ENCODE assay signal across 14 mouse cellular contexts in genomic region chr10:58232641-58232969, GRCm38 (mm10). TPM values are rescaled to one million over a fixed set of nuclear protein-coding genes. Genes with fewer than 3 reads are reported as not detected.
DNase-seq lines count a peak whose midpoint lies in the region; ATAC-seq and TF ChIP-seq lines count a peak whose summit lies in the region.
"Not testable (repeated sequence)": the region's sequence is repeated elsewhere in the genome, so short reads cannot be mapped to it uniquely, and the experiment has no call there.
"Had no signal": no experiment of that assay in that cellular context is flagged by ENCODE, and none has a peak within 500 bp of the region (broad histone marks: within the 10 kb centered on the region; RNA-seq: fewer than 3 reads in every experiment).

TSS of gene Duxf3 (minus strand) at chr10:58232675.

- H3K27me3 ChIP-seq in Patski; forebrain, embryonic 12.5 days; heart, embryonic 13.5 days (replicated peaks); intestine, embryonic 14.5 days (replicated peaks; ENCODE audit: control insufficient read depth, insufficient read depth, low read length); limb, embryonic 13.5 days; lung, embryonic 15.5 days; midbrain, postnatal 0 days (ENCODE audit: insufficient read depth, low read length); stomach, postnatal 0 days (ENCODE audit: control insufficient read depth, insufficient read depth, low read length): not testable (repeated sequence)

- CTCF ChIA-PET in Patski (lab: Charles Lee) = not testable (repeated sequence)

- H3K9ac ChIP-seq in forebrain, embryonic 12.5 days; heart, embryonic 13.5 days; intestine, embryonic 14.5 days (ENCODE audit: low read length); limb, embryonic 13.5 days; lung, embryonic 15.5 days; midbrain, postnatal 0 days (replicated peaks; ENCODE audit: low read length, poor library complexity, severe bottlenecking); stomach, postnatal 0 days (ENCODE audit: low read length): not testable (repeated sequence)

- H3K4me2 ChIP-seq in forebrain, embryonic 12.5 days; heart, embryonic 13.5 days; intestine, embryonic 14.5 days (ENCODE audit: low read length); limb, embryonic 13.5 days (replicated peaks); lung, embryonic 15.5 days; midbrain, postnatal 0 days (ENCODE audit: low read depth, low read length, poor library complexity, severe bottlenecking); stomach, postnatal 0 days (replicated peaks; ENCODE audit: low read depth): not testable (repeated sequence)

- not testable (repeated sequence) for H3K4me3 ChIP-seq in forebrain, embryonic 12.5 days (replicated peaks); heart, embryonic 13.5 days; intestine, embryonic 14.5 days (ENCODE audit: low read depth, low read length); limb, embryonic 13.5 days; lung, embryonic 15.5 days; midbrain, postnatal 0 days (ENCODE audit: low read depth, low read length); stomach, postnatal 0 days (ENCODE audit: low read depth, low read length)

- H3K4me1 ChIP-seq in forebrain, embryonic 12.5 days; heart, embryonic 13.5 days; intestine, embryonic 14.5 days (replicated peaks; ENCODE audit: control insufficient read depth, insufficient read depth, low read length); limb, embryonic 13.5 days; lung, embryonic 15.5 days; midbrain, postnatal 0 days (ENCODE audit: insufficient read depth, low read length); stomach, postnatal 0 days (replicated peaks; ENCODE audit: control insufficient read depth, insufficient read depth): not testable (repeated sequence)

- DNase-seq in Patski (ENCODE audit: low read depth, low spot score); intestine, embryonic 14.5 days (ENCODE audit: low spot score); midbrain, postnatal 0 days (ENCODE audit: low spot score); stomach, postnatal 0 days (ENCODE audit: low spot score): not testable (repeated sequence)

- H3K9me3 ChIP-seq in forebrain, embryonic 12.5 days = peaks cover 17% of the 10 kb centered on the region
- H3K9me3 ChIP-seq in heart, embryonic 13.5 days = peaks cover 15% of the 10 kb centered on the region
- peaks cover 13% of the 10 kb centered on the region for H3K9me3 ChIP-seq in intestine, embryonic 14.5 days (ENCODE audit: control insufficient read depth, low read length)
- H3K9me3 ChIP-seq in limb, embryonic 13.5 days = peaks cover 14% of the 10 kb centered on the region
- peaks cover 16% of the 10 kb centered on the region; the same call in 1 of the 2 replicates for H3K9me3 ChIP-seq in lung, embryonic 15.5 days
- peaks cover 23% of the 10 kb centered on the region for H3K9me3 ChIP-seq in midbrain, postnatal 0 days (ENCODE audit: low read length)
- H3K9me3 ChIP-seq in stomach, postnatal 0 days (ENCODE audit: control insufficient read depth, low read length) = peaks cover 12% of the 10 kb centered on the region

- not testable (repeated sequence) for TF ChIP-seq EP300 in stomach, postnatal 0 days (optimal IDR thresholded peaks at IDR 0.05)

- 82% methylated on average over 5 of the region's 8 CpGs for WGBS in forebrain, embryonic 12.5 days
- WGBS in heart, embryonic 13.5 days = 62% methylated on average over 6 of the region's 8 CpGs
- WGBS in intestine, embryonic 14.5 days = 88% methylated on average over 7 of the region's 8 CpGs
- WGBS in limb, embryonic 13.5 days = 80% methylated on average over 8 of the region's 8 CpGs
- 82% methylated on average over 8 of the region's 8 CpGs for WGBS in lung, embryonic 15.5 days
- WGBS in midbrain, postnatal 0 days = 78% methylated on average over 6 of the region's 8 CpGs
- 79% methylated on average over 6 of the region's 8 CpGs for WGBS in stomach, postnatal 0 days

- in situ Hi-C loops in Patski (cut with MboI; ENCODE audit: low pct_unique_long_range_greater_than_20kb) = not testable (repeated sequence)

- H3K27ac ChIP-seq in forebrain, embryonic 12.5 days; heart, embryonic 13.5 days (replicated peaks); intestine, embryonic 14.5 days (ENCODE audit: low read depth); limb, embryonic 13.5 days; lung, embryonic 15.5 days; midbrain, postnatal 0 days (ENCODE audit: low read depth, low read length); stomach, postnatal 0 days (replicated peaks): not testable (repeated sequence)

- not testable (repeated sequence) for H3K36me3 ChIP-seq in forebrain, embryonic 12.5 days (replicated peaks); heart, embryonic 13.5 days; intestine, embryonic 14.5 days (ENCODE audit: control insufficient read depth, insufficient read depth, low read length); limb, embryonic 13.5 days; lung, embryonic 15.5 days; midbrain, postnatal 0 days (ENCODE audit: insufficient read depth, low read length); stomach, postnatal 0 days (ENCODE audit: control insufficient read depth, insufficient read depth, low read length)

- ATAC-seq in Patski = peak; percentile 32
- peak; percentile 53 for ATAC-seq in forebrain, embryonic 12.5 days (ENCODE audit: low FRiP score)
- ATAC-seq in heart, embryonic 13.5 days (ENCODE audit: extremely low read depth, insufficient number of reproducible peaks, low FRiP score, low TSS enrichment) = peak; percentile 23
- peak; percentile 63 for ATAC-seq in intestine, embryonic 14.5 days (replicated peaks; ENCODE audit: low FRiP score, low TSS enrichment, low read depth)
- peak; percentile 42 for ATAC-seq in limb, embryonic 13.5 days (ENCODE audit: low FRiP score, low read depth)
- peak; percentile 62 for ATAC-seq in lung, embryonic 15.5 days (ENCODE audit: borderline replicate concordance, extremely low read depth, low FRiP score, low TSS enrichment)
- ATAC-seq in midbrain, postnatal 0 days (ENCODE audit: low FRiP score) = peak; percentile 38
- ATAC-seq in stomach, postnatal 0 days (ENCODE audit: low FRiP score, low TSS enrichment) = peak; percentile 53

- POLR2A ChIA-PET in Patski (lab: Charles Lee) = not testable (repeated sequence)

- not testable (repeated sequence) for TF ChIP-seq CTCF in Patski (IDR thresholded peaks at IDR 0.05); midbrain, postnatal 0 days (IDR thresholded peaks at IDR 0.05); stomach, postnatal 0 days (IDR thresholded peaks at IDR 0.05; ENCODE audit: low read depth)

RNA-seq across cellular contexts. Expression of gene Duxf3, which starts in this region (rescaled TPM):
- polyA plus RNA-seq in Patski (2021) = not detected
- not detected in 2 replicates for polyA plus RNA-seq in forebrain, embryonic 12.5 days (2016; fragmentation: Nextera tagmentation; extraction: Ambion mirVana)
- polyA plus RNA-seq in heart, embryonic 13.5 days (2015; fragmentation: Nextera tagmentation; extraction: Ambion mirVana) = not detected in 2 replicates
- polyA plus RNA-seq in intestine, embryonic 14.5 days (2014; fragmentation: Nextera tagmentation; extraction: Ambion mirVana) = not detected in 2 replicates
- polyA plus RNA-seq in limb, embryonic 13.5 days (2015; fragmentation: Nextera tagmentation; extraction: Ambion mirVana) = not detected in 2 replicates
- not detected in 2 replicates for polyA plus RNA-seq in lung, embryonic 15.5 days (2015; fragmentation: Nextera tagmentation; extraction: Ambion mirVana)
- not detected in 2 replicates for total RNA-seq in midbrain, postnatal 0 days (2014; rRNA removed)
- not detected in 2 replicates for polyA plus RNA-seq in midbrain, postnatal 0 days (2015; fragmentation: Nextera tagmentation; extraction: Ambion mirVana)
- polyA plus RNA-seq in stomach, postnatal 0 days (2015; fragmentation: Nextera tagmentation; extraction: Ambion mirVana) = 0.67 TPM in 1 of 2 replicates, not detected in the other
- total RNA-seq: adrenal gland, adult 8-10 months; hematopoietic stem cell, adult 5-6 weeks; layer of hippocampus, postnatal 10 days; left cerebral cortex, postnatal 25 days had no signal
- polyA plus RNA-seq: myocyte; small intestine, adult 2 months had no signal

Comparison
In these comparisons a context has a peak if more than half of its experiments do, and no peak if none do; other contexts are left out.
1. Peak in ATAC-seq in Patski; RNA of the gene not detected or under 1 TPM.
2. Peak in ATAC-seq in forebrain, embryonic 12.5 days; RNA of the gene not detected or under 1 TPM.
3. Peak in ATAC-seq in heart, embryonic 13.5 days; RNA of the gene not detected or under 1 TPM.
4. Peak in ATAC-seq in intestine, embryonic 14.5 days; RNA of the gene not detected or under 1 TPM.
5. Peak in ATAC-seq in limb, embryonic 13.5 days; RNA of the gene not detected or under 1 TPM.
6. Peak in ATAC-seq in lung, embryonic 15.5 days; RNA of the gene not detected or under 1 TPM.
7. Peak in ATAC-seq in midbrain, postnatal 0 days; RNA of the gene not detected or under 1 TPM.
8. Peak in ATAC-seq in stomach, postnatal 0 days; RNA of the gene not detected or under 1 TPM.